Mouse (Mus musculus): Measurements from ENCODE around the gene Nemp1.

DNA sequence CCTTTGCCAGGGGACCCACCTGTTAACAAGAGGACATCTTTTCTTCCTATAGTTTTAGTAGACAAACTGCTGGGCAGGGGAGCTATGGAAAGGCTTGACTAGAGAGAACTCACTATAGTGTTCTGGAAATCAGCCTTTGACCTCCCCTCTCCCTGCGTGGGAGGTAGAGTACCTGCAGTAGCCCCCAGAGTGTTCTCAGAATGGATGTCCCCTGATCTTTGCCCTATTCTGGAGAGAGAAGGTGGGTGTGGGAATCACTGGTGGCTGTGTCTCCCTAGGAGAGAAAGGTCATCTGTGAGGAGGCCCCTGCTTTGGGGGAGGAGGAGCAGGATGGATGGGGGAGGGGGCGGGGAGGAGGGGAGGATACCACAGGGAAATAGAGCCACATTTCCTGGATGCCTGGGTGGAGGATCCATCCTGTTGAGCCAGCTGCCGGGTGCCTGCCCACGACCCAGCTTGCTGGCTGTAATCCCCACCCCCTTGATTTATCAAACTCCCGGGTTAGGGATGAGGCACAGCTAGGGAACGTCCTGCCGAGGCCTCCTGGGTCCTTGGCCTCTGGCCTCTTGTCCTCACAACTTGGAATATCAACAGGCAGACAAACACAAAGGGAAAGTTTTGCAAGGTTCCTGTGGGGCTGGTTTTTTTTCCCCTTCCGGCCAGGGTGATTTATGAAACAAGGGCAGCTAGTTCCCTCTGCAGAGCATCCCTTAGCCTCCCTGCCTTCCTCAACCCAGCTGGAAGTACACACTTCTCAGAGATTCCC lies 82.3 kb downstream of the Nemp1 start:
- TF ChIP-seq CTCF (IDR thresholded peaks at IDR 0.05; ENCODE audit: control insufficient read depth, insufficient read depth, low read length) (no peak), POLR2A (IDR thresholded peaks at IDR 0.05; ENCODE audit: borderline replicate concordance, control insufficient read depth, low read depth, low read length) (no peak)

Data from bone marrow, adult 2 months (tissue).